Mouse (Mus musculus): ENCODE results near the gene Iqcg.

Iqcg gene

GRCm38 (mm10) chr16:33049809-33050208 lies 6.2 kb downstream of the Iqcg start:
- no peak for DNase-seq (ENCODE audit: low spot score)

GRCm38 (mm10) chr16:33048686-33049085 lies 7.3 kb downstream of the Iqcg start:
- DNase-seq (ENCODE audit: low spot score) = no peak

- no peak for DNase-seq (ENCODE audit: low spot score)
These were observed 8.0 kb downstream of the Iqcg start for GRCm38 (mm10) chr16:33048004-33048403.

GRCm38 (mm10) chr16:33043268-33043667 lies 12.8 kb downstream of the Iqcg start:
- DNase-seq (ENCODE audit: low spot score) = no peak

GRCm38 (mm10) chr16:33042682-33043081 lies 13.3 kb downstream of the Iqcg start:
- DNase-seq (ENCODE audit: low spot score) = no peak

GRCm38 (mm10) chr16:33036006-33036405 lies 20.0 kb downstream of the Iqcg start:
- DNase-seq (ENCODE audit: low spot score) = no peak

- no peak for DNase-seq (ENCODE audit: low spot score)
These were observed 29.7 kb downstream of the Iqcg start for GRCm38 (mm10) chr16:33026357-33026756.

- no peak for DNase-seq (ENCODE audit: low spot score)
These were observed 31.4 kb downstream of the Iqcg start for GRCm38 (mm10) chr16:33024456-33025104.

GRCm38 (mm10) chr16:33023750-33024149 lies 32.3 kb downstream of the Iqcg start:
- DNase-seq (ENCODE audit: low spot score) = peak; percentile 88

- DNase-seq (ENCODE audit: low spot score) = peak; percentile 32
These were observed 34.6 kb downstream of the Iqcg start for GRCm38 (mm10) chr16:33021381-33021780.

GRCm38 (mm10) chr16:33019117-33019770 lies 36.8 kb downstream of the Iqcg start:
- no peak for DNase-seq (ENCODE audit: low spot score)

GRCm38 (mm10) chr16:33017677-33018349 lies 38.2 kb downstream of the Iqcg start:
- peak; percentile 21 for DNase-seq (ENCODE audit: low spot score)

- no peak for DNase-seq (ENCODE audit: low spot score)
These were observed 40.0 kb downstream of the Iqcg start for GRCm38 (mm10) chr16:33015986-33016385.

GRCm38 (mm10) chr16:33015396-33015907 lies 40.6 kb downstream of the Iqcg start:
- DNase-seq (ENCODE audit: low spot score) = no peak

GRCm38 (mm10) chr16:33014921-33015320 lies 41.1 kb downstream of the Iqcg start:
- DNase-seq (ENCODE audit: low spot score) = no peak

GRCm38 (mm10) chr16:33013801-33014200 lies 42.2 kb downstream of the Iqcg start:
- no peak for DNase-seq (ENCODE audit: low spot score)

GRCm38 (mm10) chr16:33010166-33010565 lies 45.9 kb downstream of the Iqcg start:
- no peak for DNase-seq (ENCODE audit: low spot score)

GRCm38 (mm10) chr16:33007436-33007835 lies 48.6 kb downstream of the Iqcg start:
- DNase-seq (ENCODE audit: low spot score) = no peak

- DNase-seq (ENCODE audit: low spot score) = no peak
These were observed 49.1 kb downstream of the Iqcg start for GRCm38 (mm10) chr16:33006888-33007287.

GRCm38 (mm10) chr16:33005216-33005615 lies 50.8 kb downstream of the Iqcg start:
- DNase-seq (ENCODE audit: low spot score) = peak; percentile 54

- DNase-seq (ENCODE audit: low spot score) = no peak
These were observed 63.9 kb downstream of the Iqcg start for GRCm38 (mm10) chr16:32992158-32992557.

- peak; percentile 52 for DNase-seq (ENCODE audit: low spot score)
These were observed 71.4 kb downstream of the Iqcg start for GRCm38 (mm10) chr16:32984631-32985030.

- DNase-seq (ENCODE audit: low spot score) = no peak
These were observed 74.6 kb downstream of the Iqcg start for GRCm38 (mm10) chr16:32981405-32981804.

All from lung, postnatal 25 days (tissue).